Mouse (Mus musculus) hindbrain, embryonic 13.5 days (tissue): ENCODE measurements at regions not wholly inside any gene's neighbourhood (a gene's known extent, or its start where the extent isn't known, plus 50 kb on each side); places are given as distances from the start of the nearest gene placed in this dataset.
A peak's percentile ranks its signal among the peaks of the same experiment; 100 is the strongest.

Experiments
- ATAC-seq: fragments of 200-750 bp; cut with Nextera tagmentation; 2 replicates; pipeline ENCODE4 v1.8.0; 2017; ENCODE audit warnings: moderate TSS enrichment; ENCODE audit not compliant: low FRiP score
- H3K27ac ChIP-seq: fragments of 300-500 bp; sonication (generic); 2 replicates; pipeline ENCODE4 v1.5.1; 2015; ENCODE audit warnings: inconsistent platforms, mild to moderate bottlenecking, moderate library complexity
- H3K27me3 ChIP-seq: fragments of 300-500 bp; sonication (generic); 2 replicates; pipeline ENCODE4 v1.6.1; 2015; ENCODE audit warnings: mild to moderate bottlenecking, inconsistent platforms
- H3K36me3 ChIP-seq: fragments of 300-500 bp; sonication (generic); 2 replicates; pipeline ENCODE4 v1.6.1; 2015; ENCODE audit warnings: mild to moderate bottlenecking, inconsistent platforms
- H3K4me1 ChIP-seq: fragments of 300-500 bp; sonication (generic); replicated peaks from 2 replicates; pipeline ENCODE4 v1.6.1; 2015; ENCODE audit warnings: inconsistent platforms
- H3K4me2 ChIP-seq: fragments of 300-500 bp; sonication (generic); 2 replicates; pipeline ENCODE4 v1.6.1; 2015; ENCODE audit warnings: inconsistent platforms, mild to moderate bottlenecking, moderate library complexity
- H3K4me3 ChIP-seq: fragments of 300-500 bp; sonication (generic); 2 replicates; pipeline ENCODE4 v1.5.1; 2015; ENCODE audit warnings: mild to moderate bottlenecking, inconsistent platforms
- H3K9ac ChIP-seq: fragments of 300-500 bp; sonication (generic); 2 replicates; pipeline ENCODE4 v1.6.1; 2015; ENCODE audit warnings: mild to moderate bottlenecking, inconsistent platforms
- H3K9me3 ChIP-seq: fragments of 300-500 bp; sonication (generic); 2 replicates; pipeline ENCODE4 v1.6.1; 2016; ENCODE audit warnings: inconsistent platforms
- WGBS: fragments of 180-500 bp; shearing (Covaris S2); methylation state at CpG from one replicate; pipeline ENCODE4 v1.1.7; 2015; 5-methylcytosine and 5-hydroxymethylcytosine counted together

GRCm38 (mm10) chr4:84121442-84121841 is 553.6 kb downstream of the Bnc2 start:
- H3K4me2 ChIP-seq, result no peak overlapping the region
- no peaks in the 10 kb centered on the region for H3K9me3 ChIP-seq
- no peaks in the 10 kb centered on the region for H3K36me3 ChIP-seq
- no peak overlapping the region for H3K4me3 ChIP-seq
- no peak overlapping the region for H3K9ac ChIP-seq
- peaks cover 10% of the 10 kb centered on the region; the same call in 1 of the 2 replicates for H3K27me3 ChIP-seq
- no peak for ATAC-seq
- H3K4me1 ChIP-seq, result peaks cover 21% of the 10 kb centered on the region
- H3K27ac ChIP-seq, result no peak overlapping the region
- WGBS, result 80% methylated on average over 10 of the region's 10 CpGs

- Histone ChIP-seq H3K36me3 (no peaks in the 10 kb centered on the region), H3K4me1 (0 out of 2 replicates have a peak, but pooled peaks cover 3% of the 10 kb centered on the region), H3K4me2 (no peak overlapping the region), H3K27ac (no peak overlapping the region), H3K27me3 (peaks cover 6% of the 10 kb centered on the region; the same call in 1 of the 2 replicates), H3K9ac (no peak overlapping the region), H3K9me3 (no peaks in the 10 kb centered on the region), H3K4me3 (no peak overlapping the region)
- WGBS, result 55% methylated on average over 4 of the region's 4 CpGs
- ATAC-seq, result no peak
Measured at GRCm38 (mm10) chr4:84126400-84126799, 548.7 kb downstream of the Bnc2 start.

- no peak for ATAC-seq
- Histone ChIP-seq H3K4me2 (no peak overlapping the region), H3K9me3 (no peaks in the 10 kb centered on the region), H3K4me1 (0 out of 2 replicates have a peak, but pooled peaks cover 3% of the 10 kb centered on the region), H3K27ac (no peak overlapping the region), H3K27me3 (peaks cover 4% of the 10 kb centered on the region; the same call in 1 of the 2 replicates), H3K36me3 (no peaks in the 10 kb centered on the region), H3K9ac (no peak overlapping the region), H3K4me3 (no peak overlapping the region)
- 82% methylated on average over 2 of the region's 2 CpGs for WGBS
Measured at GRCm38 (mm10) chr4:84127380-84127779, 547.7 kb downstream of the Bnc2 start.

DNA sequence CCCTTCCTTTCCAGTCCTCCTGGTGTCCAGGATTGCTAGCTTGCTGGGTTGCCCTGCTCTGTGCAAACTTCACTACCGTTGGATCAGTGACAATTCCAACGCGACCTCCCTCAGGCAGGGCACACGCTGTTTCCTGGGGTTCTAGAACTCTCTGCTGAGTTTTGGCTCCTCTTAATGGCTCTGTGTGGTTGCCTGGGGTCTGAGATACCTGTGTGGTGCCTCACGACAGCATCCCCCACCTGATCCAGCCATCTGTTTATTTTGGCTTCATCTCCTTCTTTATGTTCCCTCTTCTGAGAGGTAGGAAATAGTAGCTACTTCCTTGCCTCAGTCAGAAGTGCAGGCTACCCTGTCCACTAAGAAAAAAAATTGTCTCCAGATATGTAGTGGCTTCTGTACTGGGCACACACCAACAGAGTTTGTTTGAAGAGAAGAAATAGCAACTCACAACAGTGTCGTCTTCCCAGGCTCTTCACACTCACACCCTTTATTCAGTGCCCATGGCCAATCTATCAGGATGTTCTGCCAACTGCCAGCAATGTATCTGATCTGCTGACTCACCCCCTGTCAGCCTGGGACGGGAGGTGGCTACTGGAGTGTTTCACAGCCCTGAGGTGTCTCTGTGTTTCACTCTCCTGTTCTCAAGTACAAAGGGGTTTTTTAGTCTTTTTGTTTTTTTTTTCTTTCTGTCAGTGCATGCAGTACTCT is 544.1 kb downstream of the Bnc2 start:
- Histone ChIP-seq H3K4me3 (no peak overlapping the region), H3K9ac (no peak overlapping the region), H3K36me3 (no peaks in the 10 kb centered on the region), H3K27ac (no peak overlapping the region), H3K4me1 (0 out of 2 replicates have a peak, but pooled peaks cover 3% of the 10 kb centered on the region), H3K27me3 (no peaks in the 10 kb centered on the region), H3K4me2 (no peak overlapping the region), H3K9me3 (no peaks in the 10 kb centered on the region)
- WGBS, result 70% methylated on average over 7 of the region's 7 CpGs
- ATAC-seq, result no peak

GRCm38 (mm10) chr4:84135740-84136139 is 539.3 kb downstream of the Bnc2 start:
- no peak overlapping the region for H3K9ac ChIP-seq
- WGBS, result 82% methylated on average over 10 of the region's 10 CpGs
- H3K4me3 ChIP-seq, result no peak overlapping the region
- H3K4me1 ChIP-seq, result peaks cover 11% of the 10 kb centered on the region
- ATAC-seq, result no peak
- 0 out of 2 replicates have a peak, but pooled peaks cover 2% of the 10 kb centered on the region for H3K9me3 ChIP-seq
- H3K27ac ChIP-seq, result no peak overlapping the region
- no peak overlapping the region for H3K4me2 ChIP-seq
- peaks cover 4% of the 10 kb centered on the region; the same call in 1 of the 2 replicates for H3K27me3 ChIP-seq
- no peaks in the 10 kb centered on the region for H3K36me3 ChIP-seq

DNA sequence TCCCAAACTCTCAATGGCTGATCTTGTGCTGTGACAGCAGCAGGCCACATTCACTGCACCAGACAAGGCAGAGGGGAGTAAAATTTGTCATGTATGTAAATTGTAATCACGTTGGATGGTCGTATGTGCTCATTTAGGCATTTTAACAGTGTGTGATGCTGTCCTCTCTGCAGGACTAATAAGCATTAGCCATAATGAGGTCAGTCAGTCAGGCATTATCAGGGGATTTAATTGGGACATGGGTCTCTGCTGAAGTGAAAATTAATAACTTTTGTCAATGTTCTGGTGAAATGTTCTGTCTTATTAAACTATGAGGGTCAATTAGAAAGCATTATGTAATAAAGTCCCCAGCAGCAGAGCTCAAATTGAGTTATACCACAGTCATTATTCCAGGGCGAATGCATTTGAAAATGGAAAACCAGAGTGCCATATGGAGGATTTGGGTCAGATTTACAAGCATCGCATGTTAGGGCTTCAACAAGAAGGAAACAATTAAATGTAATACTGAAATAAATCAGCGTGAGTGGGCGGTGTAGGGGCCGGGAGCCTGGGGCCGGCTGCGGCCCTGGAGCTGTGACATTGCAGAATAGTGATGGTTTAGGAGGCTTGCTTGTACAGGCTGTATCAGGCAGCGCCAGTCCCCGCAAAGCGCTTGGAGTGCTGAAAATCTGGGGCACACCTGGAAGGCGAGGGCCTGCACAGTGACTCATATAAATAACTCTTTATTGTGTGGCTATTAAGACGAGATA is 537.7 kb downstream of the Bnc2 start:
- 59% methylated on average over 14 of the region's 14 CpGs for WGBS

DNA sequence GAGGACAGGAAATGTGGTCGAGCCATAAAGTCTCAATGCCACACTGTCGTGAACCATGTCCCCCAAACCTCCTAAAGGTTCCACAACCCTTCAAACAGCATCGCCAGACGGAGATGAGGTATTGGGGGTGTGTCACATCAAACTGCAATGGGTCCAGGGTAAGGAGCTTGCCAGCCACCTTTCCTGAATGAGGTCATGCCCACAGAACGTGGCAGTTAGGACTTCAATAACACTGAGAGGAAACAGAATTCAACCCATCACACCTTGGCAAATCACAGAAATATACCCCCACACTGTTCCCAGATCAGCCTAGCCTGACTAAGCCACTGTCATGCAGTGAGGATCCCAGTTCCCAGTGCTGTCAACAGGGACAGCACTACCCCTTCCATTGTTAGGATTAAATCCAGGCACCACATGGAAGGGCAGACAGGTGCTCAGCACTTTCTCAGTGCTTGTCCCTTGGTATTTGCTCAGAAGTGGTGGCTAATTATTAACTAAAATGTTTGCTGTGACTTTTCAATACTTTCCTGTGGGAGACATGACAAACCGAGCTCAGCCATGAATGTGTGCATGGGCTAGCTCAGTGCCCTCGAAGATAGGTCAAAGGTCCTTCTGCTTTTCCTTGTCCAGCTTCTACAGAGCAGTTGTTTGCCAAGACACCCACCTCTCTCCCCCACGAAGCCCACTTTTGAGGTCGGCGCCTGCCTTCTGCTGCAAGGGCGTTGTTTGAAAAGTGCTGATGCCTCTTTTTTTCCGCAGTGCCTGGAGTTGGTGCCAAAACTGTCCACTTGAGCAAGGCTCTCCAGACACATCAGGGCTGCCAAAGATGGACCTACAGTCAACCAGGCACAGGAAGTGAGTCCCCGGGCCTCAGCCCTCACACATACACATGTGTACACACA is 525.7 kb downstream of the Bnc2 start:
- Histone ChIP-seq H3K9me3 (no peaks in the 10 kb centered on the region), H3K27ac (no peak overlapping the region), H3K9ac (no peak overlapping the region), H3K27me3 (no peaks in the 10 kb centered on the region), H3K4me3 (no peak overlapping the region), H3K4me1 (peaks cover 27% of the 10 kb centered on the region), H3K4me2 (no peak overlapping the region), H3K36me3 (no peaks in the 10 kb centered on the region)
- ATAC-seq, result no peak
- 83% methylated on average over 13 of the region's 13 CpGs for WGBS

More for the DNA sequence above, 537.7 kb downstream of the Bnc2 start:
- Histone ChIP-seq H3K9ac (no peak overlapping the region), H3K27me3 (peaks cover 4% of the 10 kb centered on the region; the same call in 1 of the 2 replicates), H3K9me3 (0 out of 2 replicates have a peak, but pooled peaks cover 7% of the 10 kb centered on the region), H3K4me1 (peaks cover 11% of the 10 kb centered on the region), H3K4me2 (no peak overlapping the region), H3K36me3 (no peaks in the 10 kb centered on the region), H3K27ac (peak overlapping the region; percentile 64), H3K4me3 (no peak overlapping the region)
- ATAC-seq, result peak; percentile 78

DNA sequence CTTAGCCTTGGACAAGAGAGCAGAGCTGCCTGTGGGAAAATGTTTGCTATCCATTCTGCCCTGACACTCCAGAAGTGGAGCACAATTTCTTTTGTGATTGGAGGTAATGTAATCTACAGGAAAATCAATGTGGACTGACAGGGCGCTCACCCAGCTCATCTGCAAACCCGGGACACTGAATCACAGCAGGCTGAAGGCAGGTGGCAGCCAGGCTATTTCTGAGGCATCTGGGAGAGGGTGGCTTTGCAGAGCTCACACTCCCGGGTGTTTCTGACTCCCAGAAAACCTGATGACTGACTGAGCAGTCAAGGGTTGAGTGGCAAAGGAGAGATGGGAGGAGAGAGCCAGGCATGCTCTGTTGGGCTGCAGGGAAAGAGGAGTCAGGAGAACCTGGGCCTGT is 524.4 kb downstream of the Bnc2 start:
- Histone ChIP-seq H3K4me3 (no peak overlapping the region), H3K4me2 (no peak overlapping the region), H3K36me3 (no peaks in the 10 kb centered on the region), H3K27ac (peak overlapping the region; percentile 48), H3K4me1 (peaks cover 27% of the 10 kb centered on the region), H3K9me3 (no peaks in the 10 kb centered on the region), H3K9ac (0 out of 2 replicates have a peak overlapping the region, but pooled peaks have one; percentile 56), H3K27me3 (no peaks in the 10 kb centered on the region)
- WGBS, result 31% methylated on average over 3 of the region's 3 CpGs
- ATAC-seq, result 0 out of 2 replicates have a peak, but pooled peaks have one; percentile 5

DNA sequence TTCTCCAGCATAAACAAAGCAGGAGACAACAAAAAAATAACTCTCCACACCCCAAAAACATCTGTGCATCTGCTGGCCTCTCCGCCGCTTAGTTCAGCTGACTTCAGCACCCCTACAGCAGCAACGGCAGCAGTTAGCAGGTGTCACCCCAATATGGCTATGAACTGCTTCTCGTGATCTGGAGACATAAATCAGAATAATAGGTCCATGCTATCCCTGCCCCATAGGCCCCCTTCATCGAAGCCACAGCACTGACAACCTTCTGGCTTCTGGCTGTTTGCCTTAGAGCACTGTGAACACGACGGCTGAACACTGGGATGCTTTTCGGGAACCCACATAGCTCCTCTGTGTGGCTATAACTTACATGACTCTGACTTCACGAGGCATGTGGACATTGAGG is 523.8 kb downstream of the Bnc2 start:
- Histone ChIP-seq H3K4me1 (peaks cover 27% of the 10 kb centered on the region), H3K36me3 (no peaks in the 10 kb centered on the region), H3K9me3 (no peaks in the 10 kb centered on the region), H3K4me3 (no peak overlapping the region), H3K4me2 (no peak overlapping the region), H3K27me3 (no peaks in the 10 kb centered on the region), H3K9ac (no peak overlapping the region), H3K27ac (peak overlapping the region; percentile 48)
- WGBS, result 72% methylated on average over 9 of the region's 9 CpGs
- no peak for ATAC-seq

- no peak overlapping the region for H3K9ac ChIP-seq
- 0 out of 2 replicates have a peak, but pooled peaks have one; percentile 17 for ATAC-seq
- H3K4me2 ChIP-seq, result no peak overlapping the region
- 50% methylated on average over 6 of the region's 6 CpGs for WGBS
- H3K4me1 ChIP-seq, result peaks cover 27% of the 10 kb centered on the region
- no peaks in the 10 kb centered on the region for H3K9me3 ChIP-seq
- no peak overlapping the region for H3K4me3 ChIP-seq
- H3K27ac ChIP-seq, result no peak overlapping the region
- H3K27me3 ChIP-seq, result no peaks in the 10 kb centered on the region
- no peaks in the 10 kb centered on the region for H3K36me3 ChIP-seq
Measured at GRCm38 (mm10) chr4:84151971-84152450, 523.1 kb downstream of the Bnc2 start.

GRCm38 (mm10) chr4:84153571-84153970 is 521.5 kb downstream of the Bnc2 start:
- H3K4me2 ChIP-seq, result no peak overlapping the region
- H3K9ac ChIP-seq, result no peak overlapping the region
- WGBS, result 89% methylated on average over 9 of the region's 9 CpGs
- ATAC-seq, result no peak
- H3K36me3 ChIP-seq, result no peaks in the 10 kb centered on the region
- no peaks in the 10 kb centered on the region for H3K27me3 ChIP-seq
- H3K9me3 ChIP-seq, result no peaks in the 10 kb centered on the region
- H3K4me3 ChIP-seq, result no peak overlapping the region
- no peak overlapping the region for H3K27ac ChIP-seq
- peaks cover 27% of the 10 kb centered on the region for H3K4me1 ChIP-seq
